Mouse (Mus musculus) liver, embryonic 14.5 days (tissue): ENCODE data around the gene Igdcc3. TPM values are rescaled to one million over a fixed set of nuclear protein-coding genes. Genes with fewer than 3 reads are reported as not detected.
"Not testable (repeated sequence)": the region's sequence is repeated elsewhere in the genome, so short reads cannot be mapped to it uniquely, and the experiment has no call there.

Experiments used
- ATAC-seq: fragments of 200-750 bp; cut with Nextera tagmentation; 2 replicates; pipeline ENCODE4 v1.8.0; 2017; ENCODE audit warnings: moderate number of reproducible peaks, mild to moderate bottlenecking, moderate library complexity; ENCODE audit not compliant: insufficient read depth
- DNase-seq, 3 experiments: peaks; one replicate each; pipeline ENCODE4 v3.0.0-alpha.2; 2012 to 2013; ENCODE audit warnings: low read depth in 3 of 3, low spot score in 3 of 3
- H3K27ac ChIP-seq: fragments of 300-500 bp; sonication (generic); 2 replicates; pipeline ENCODE4 v1.5.1; 2014; ENCODE audit warnings: moderate library complexity, mild to moderate bottlenecking, control low read depth, inconsistent platforms
- H3K27me3 ChIP-seq: fragments of 300-500 bp; sonication (generic); 2 replicates; pipeline ENCODE4 v1.6.1; 2014; ENCODE audit warnings: mild to moderate bottlenecking, low read length, moderate library complexity; ENCODE audit not compliant: control insufficient read depth, insufficient read depth
- H3K36me3 ChIP-seq: fragments of 300-500 bp; sonication (generic); replicated peaks from 2 replicates; pipeline ENCODE4 v1.6.1; 2014; ENCODE audit warnings: low read depth; ENCODE audit not compliant: control insufficient read depth, insufficient read depth
- H3K4me1 ChIP-seq, 2 experiments: fragments of 200-500 bp in 1 of 2; fragments of 300-500 bp in 1 of 2; sonication (generic) in 1 of 2; replicated peaks; 2 replicates each; pipeline ENCODE4 v1.6.1; 2012 to 2014; ENCODE audit warnings: antibody characterized with exemption in 1 of 2, inconsistent platforms in 1 of 2, low read length in 1 of 2; ENCODE audit not compliant: control insufficient read depth in 2 of 2, insufficient read depth in 2 of 2
- H3K4me2 ChIP-seq: fragments of 300-500 bp; sonication (generic); 2 replicates; pipeline ENCODE4 v1.6.1; 2014; ENCODE audit warnings: low read depth, mild to moderate bottlenecking, control low read depth, moderate library complexity
- H3K4me3 ChIP-seq, 2 experiments: fragments of 200-500 bp in 1 of 2; fragments of 300-500 bp in 1 of 2; sonication (generic) in 1 of 2; 2 replicates each; pipeline ENCODE4 v1.5.1; 2012 to 2014; ENCODE audit warnings: low read depth in 2 of 2, low read length in 2 of 2, mild to moderate bottlenecking in 2 of 2, control low read depth in 1 of 2, inconsistent platforms in 1 of 2, moderate library complexity in 1 of 2; ENCODE audit not compliant: insufficient read depth in 1 of 2
- H3K9ac ChIP-seq: fragments of 300-500 bp; sonication (generic); replicated peaks from 2 replicates; pipeline ENCODE4 v1.6.1; 2014; ENCODE audit warnings: mild to moderate bottlenecking, control low read depth, moderate library complexity
- H3K9me3 ChIP-seq: fragments of 300-500 bp; sonication (generic); 2 replicates; pipeline ENCODE4 v1.6.1; 2016; ENCODE audit warnings: low read length, mixed read lengths; ENCODE audit not compliant: control insufficient read depth
- CTCF ChIP-seq: IDR thresholded peaks from 2 replicates; pipeline ENCODE4 v1.5.1; 2016; ENCODE audit warnings: antibody characterized with exemption, low read depth, control low read depth
- EP300 ChIP-seq: IDR thresholded peaks from 2 replicates; pipeline ENCODE4 v1.6.1; 2016; ENCODE audit warnings: antibody characterized with exemption, low read depth
- WGBS: fragments of 180-500 bp; shearing (Covaris S2); extraction: QIAGEN DNeasy Blood & Tissue Kit; methylation state at CpG from one replicate; pipeline ENCODE4 v1.1.7; 2014; ENCODE audit not compliant: insufficient replicate concordance; 5-methylcytosine and 5-hydroxymethylcytosine counted together
- polyA plus RNA-seq, 2 experiments: library from polyadenylated mRNA; depleted of rRNA in 1 of 2; stranded (reverse) in 1 of 2; unstranded in 1 of 2; fragments of >200 nt; fragmentation: Nextera tagmentation in 1 of 2; extraction: Ambion mirVana in 1 of 2; gene quantifications; 2 replicates each; pipeline versions ENCODE4 v1.2.1 to v1.2.3; 2012 to 2014

The Igdcc3 gene
- polyA plus RNA-seq, 2 experiments = 0.06 TPM

DNA sequence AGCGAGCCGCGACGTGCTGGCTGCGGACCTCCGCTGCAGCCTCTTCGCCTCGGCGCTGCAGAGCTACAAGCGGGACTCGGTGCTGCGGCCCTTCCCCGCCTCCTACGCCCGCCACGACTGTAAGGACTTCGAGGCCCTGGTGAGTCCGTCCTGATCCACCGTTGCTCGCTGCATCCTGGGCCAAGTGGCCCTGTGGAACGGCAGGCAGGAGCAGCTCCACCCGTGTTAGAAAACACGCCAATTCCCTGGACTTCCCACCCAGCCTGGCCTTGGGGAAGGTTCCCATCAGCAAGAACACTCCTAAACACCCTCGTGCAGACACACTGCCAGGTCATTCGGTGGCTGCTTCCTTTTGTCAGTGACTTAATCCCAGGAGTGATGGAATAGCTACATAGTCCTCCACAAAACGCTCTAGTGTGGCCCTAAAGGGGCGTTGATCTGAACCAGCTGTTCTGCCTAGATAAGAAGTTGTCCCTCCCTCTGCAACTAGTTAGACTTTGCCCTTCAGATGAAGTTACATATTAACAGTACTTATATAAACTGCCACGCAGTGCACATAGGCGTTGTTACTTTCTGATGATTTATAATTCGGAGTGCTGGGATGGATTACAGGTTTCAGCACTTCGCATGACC lies 74.6 kb downstream of the Igdcc3 start:
- H3K4me2 ChIP-seq = peak overlapping the region; percentile 93
- WGBS = 2% methylated on average over 30 of the region's 31 CpGs
- H3K27ac ChIP-seq = peak overlapping the region; percentile 98
- DNase-seq (peak; percentile 89 to 92 (median 90)), ATAC-seq (peak; percentile 76)
- peak overlapping the region; percentile 73 to 74 for H3K4me3 ChIP-seq
- H3K36me3 ChIP-seq = no peaks in the 10 kb centered on the region; the same call in 1 of the 2 replicates
- TF ChIP-seq EP300 (peak; percentile 94), CTCF (no peak)
- H3K27me3 ChIP-seq = no peaks in the 10 kb centered on the region
- H3K4me1 ChIP-seq = peaks cover 39 to 43% of the 10 kb centered on the region in 2 experiments
- H3K9me3 ChIP-seq = no peaks in the 10 kb centered on the region
- H3K9ac ChIP-seq = peak overlapping the region; percentile 97

DNA sequence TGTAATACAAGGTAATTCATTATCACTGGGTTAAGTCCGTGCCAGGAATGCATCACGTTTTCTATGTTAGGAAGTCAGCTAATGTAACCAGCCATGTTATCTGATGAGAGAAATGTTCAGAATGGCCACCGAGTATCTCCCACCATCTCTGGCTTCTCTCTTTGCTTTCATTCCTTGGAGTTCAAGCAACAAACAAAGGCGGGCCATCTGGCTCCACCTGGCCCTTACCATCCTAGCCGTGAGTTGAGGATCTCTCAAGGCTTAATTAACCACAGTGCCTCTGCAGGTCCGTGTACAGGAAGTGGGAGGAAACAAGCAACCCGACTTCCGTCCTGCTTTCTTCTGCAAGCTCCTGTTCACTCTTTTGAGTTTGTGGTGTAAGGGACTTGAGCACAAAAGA lies 76.0 kb downstream of the Igdcc3 start:
- H3K4me3 ChIP-seq = peak overlapping the region; percentile 51 to 73
- H3K9me3 ChIP-seq = no peaks in the 10 kb centered on the region
- no peak for ATAC-seq
- H3K36me3 ChIP-seq = no peaks in the 10 kb centered on the region; the same call in 1 of the 2 replicates
- no peaks in the 10 kb centered on the region for H3K27me3 ChIP-seq
- no peak for DNase-seq
- peaks cover 39 to 43% of the 10 kb centered on the region in 2 experiments for H3K4me1 ChIP-seq
- H3K4me2 ChIP-seq = peak overlapping the region; percentile 93
- peak overlapping the region; percentile 97 for H3K9ac ChIP-seq
- peak overlapping the region; percentile 98 for H3K27ac ChIP-seq
- no peak for TF ChIP-seq CTCF
- WGBS = 9% methylated on average over 8 of the region's 8 CpGs

DNA sequence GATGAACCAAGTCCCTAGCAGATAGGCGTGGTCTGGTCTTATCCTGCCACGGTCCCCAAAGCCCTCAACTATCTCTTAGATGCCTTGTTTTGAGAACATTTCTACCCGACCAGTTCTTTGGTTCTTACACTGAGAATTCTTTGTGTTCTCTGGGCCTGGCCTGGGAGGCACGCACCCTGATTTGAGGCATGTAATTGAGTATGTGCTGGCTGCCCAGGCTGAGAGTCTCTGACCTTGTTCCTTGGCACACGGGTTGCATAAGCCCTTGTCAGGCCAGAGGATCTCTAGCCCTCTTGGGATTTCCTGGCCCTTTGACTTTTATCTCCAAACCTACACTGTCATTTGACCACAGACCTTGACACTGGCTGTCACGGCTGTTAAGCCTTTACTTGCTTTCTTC lies 76.7 kb downstream of the Igdcc3 start:
- ATAC-seq = no peak
- H3K36me3 ChIP-seq = no peaks in the 10 kb centered on the region; the same call in 1 of the 2 replicates
- peaks cover 39 to 43% of the 10 kb centered on the region in 2 experiments for H3K4me1 ChIP-seq
- peak overlapping the region; percentile 97 for H3K9ac ChIP-seq
- no peaks in the 10 kb centered on the region for H3K27me3 ChIP-seq
- DNase-seq = peak in 1 of 3 experiments; percentile 57
- peak overlapping the region; percentile 98 for H3K27ac ChIP-seq
- peak overlapping the region; percentile 51 to 73 for H3K4me3 ChIP-seq
- 6% methylated on average over 6 of the region's 6 CpGs for WGBS
- no peaks in the 10 kb centered on the region for H3K9me3 ChIP-seq
- TF ChIP-seq EP300 (peak; percentile 7; the same call in 1 of the 2 replicates), CTCF (no peak)
- peak overlapping the region; percentile 93 for H3K4me2 ChIP-seq

DNA sequence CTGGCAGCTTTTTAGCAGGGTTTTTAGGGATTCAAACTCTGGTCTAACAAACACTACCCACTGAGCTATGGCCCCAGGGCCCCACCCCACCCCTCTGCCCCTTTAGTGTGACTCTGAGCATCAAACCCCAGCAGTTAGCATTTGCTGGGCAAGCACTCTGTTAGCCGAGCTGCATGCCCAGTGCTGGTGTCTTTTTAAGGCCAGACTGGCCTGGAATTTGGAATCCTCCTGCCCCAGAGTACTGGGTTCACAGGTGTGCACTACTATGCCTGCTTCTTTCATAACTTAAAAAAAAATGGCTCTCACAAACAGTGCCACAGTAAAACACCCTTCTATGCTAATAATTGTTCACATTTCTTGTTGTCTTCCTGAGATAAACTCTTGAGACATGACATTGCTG lies 77.9 kb downstream of the Igdcc3 start:
- Histone ChIP-seq H3K4me2 (peak overlapping the region; percentile 93), H3K4me1 (peaks cover 39 to 43% of the 10 kb centered on the region in 2 experiments), H3K9me3 (no peaks in the 10 kb centered on the region), H3K4me3 (no peak overlapping the region), H3K27me3 (no peaks in the 10 kb centered on the region), H3K36me3 (no peaks in the 10 kb centered on the region; the same call in 1 of the 2 replicates), H3K27ac (peak overlapping the region; percentile 98), H3K9ac (peak overlapping the region; percentile 5; the same call in 1 of the 2 replicates)
- ATAC-seq (no peak), DNase-seq (no peak)
- TF ChIP-seq CTCF (no peak), EP300 (no peak)
- WGBS = 44% methylated on average over 1 of the region's 1 CpGs

DNA sequence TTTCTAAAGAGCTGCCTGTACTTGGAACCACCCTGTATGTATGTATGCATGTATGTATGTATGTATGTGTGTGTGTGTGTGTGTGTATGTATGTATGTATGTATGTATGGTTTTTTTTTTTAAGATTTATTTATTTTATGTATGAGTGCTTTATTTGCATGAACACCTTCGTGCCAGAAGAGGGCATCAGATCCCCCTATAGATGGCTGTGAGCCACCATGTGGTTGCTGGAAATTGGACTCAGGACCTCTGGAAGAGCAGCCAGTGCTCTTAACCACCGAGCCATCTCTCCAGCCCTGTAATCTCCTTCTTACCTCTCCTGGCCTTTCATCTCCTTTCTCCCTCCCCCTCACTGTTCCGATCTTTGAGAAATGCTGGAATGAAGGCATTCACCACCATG lies 79.4 kb downstream of the Igdcc3 start:
- peaks cover 33 to 36% of the 10 kb centered on the region in 2 experiments for H3K4me1 ChIP-seq
- ATAC-seq, H3K27ac ChIP-seq, H3K36me3 ChIP-seq, H3K9me3 ChIP-seq, H3K4me3 ChIP-seq, H3K4me2 ChIP-seq, H3K9ac ChIP-seq, H3K27me3 ChIP-seq, DNase-seq: not testable (repeated sequence)
- WGBS = 49% methylated on average over 3 of the region's 3 CpGs
- TF ChIP-seq CTCF = peak; percentile 54
